Mouse (Mus musculus): Measurements from ENCODE around the gene Rbm10.

Gene Rbm10

DNA sequence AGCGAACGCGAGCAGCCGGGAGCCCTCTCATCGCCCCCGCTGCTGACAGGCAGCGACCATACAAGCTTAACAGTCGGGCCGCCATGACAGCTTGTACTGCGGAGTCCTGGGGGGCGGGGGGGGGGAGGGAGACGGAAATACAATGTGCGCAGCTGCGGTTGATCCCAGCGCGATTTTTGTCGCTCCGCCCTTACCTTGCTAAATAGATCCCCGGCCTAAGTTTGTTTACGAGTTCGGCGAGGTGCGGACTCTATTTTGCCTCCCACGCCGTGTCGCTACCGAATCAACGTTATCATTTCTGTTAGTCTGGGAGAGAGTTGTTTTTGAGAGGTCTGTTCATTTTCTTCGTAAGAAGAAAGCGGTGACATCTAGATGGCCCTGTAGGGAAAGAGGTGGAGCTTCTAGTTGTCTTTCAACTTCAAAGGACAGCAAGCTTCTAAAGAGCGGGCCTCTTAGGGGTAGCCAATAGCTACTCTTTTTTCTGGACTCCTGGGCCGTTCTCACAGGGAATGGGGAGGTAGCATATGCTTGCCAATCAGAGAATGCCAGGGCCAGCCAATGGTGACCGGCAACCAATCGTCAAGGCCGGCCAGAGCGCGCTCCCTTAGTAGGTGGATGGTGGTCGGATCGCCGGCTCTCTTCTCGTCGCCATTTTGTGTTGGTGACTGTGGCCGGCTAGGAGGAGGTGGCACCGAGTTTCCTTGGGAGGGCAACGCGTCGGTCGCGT, at the start of gene Rbm10, which contains the start of gene Ndufb11:
TSS of gene Rbm10 (plus strand) at position 328 of the 727 bp plus-strand sequence.
TSS of gene Ndufb11 (minus strand) at position 444 of the 727 bp plus-strand sequence.
- DNase-seq = peak; percentile 85

DNA sequence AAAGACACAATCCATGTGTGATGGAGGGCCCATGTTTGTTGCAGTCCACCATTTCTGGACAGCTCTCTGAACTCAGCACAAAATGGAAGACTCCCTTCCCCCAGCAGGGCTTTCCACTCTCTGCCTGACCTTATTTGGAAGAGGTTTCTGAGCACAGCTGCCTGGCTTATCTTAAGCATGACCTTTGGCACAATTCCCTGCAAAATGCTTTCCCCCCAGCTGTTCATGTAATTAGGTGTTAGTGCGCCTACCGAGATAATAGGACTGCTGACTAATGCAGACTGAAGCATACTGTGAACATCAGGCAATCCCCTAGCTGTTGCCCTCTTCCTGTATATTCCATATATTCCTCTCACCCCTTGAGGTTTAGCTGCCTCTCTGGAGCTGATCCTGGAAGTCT, 46.3 kb upstream of the Rbm10 start:
- DNase-seq = no peak

- DNase-seq = no peak
These were observed 44.6 kb upstream of the Rbm10 start for GRCm38 (mm10) chrX:20572683-20573082.

- no peak for DNase-seq
These were observed 43.4 kb upstream of the Rbm10 start for GRCm38 (mm10) chrX:20573927-20574326.

DNA sequence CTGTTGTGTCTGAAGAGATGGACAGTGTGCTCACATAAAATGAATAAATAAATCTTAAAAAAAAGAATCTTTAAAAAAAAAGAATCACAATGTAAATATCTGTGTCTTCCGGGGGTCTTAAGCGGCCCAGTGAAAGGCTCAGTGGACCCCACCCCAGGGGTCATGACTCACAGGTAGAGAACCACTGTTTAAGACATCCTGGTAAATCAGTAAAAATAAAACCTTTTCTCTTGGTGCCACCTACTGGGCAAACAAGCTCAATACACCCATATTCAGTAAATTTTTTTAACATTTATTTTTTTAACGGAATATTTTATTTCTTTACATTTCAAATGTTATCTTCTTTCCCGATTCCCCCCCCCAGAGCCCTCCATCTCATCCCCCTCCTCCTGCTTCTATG, 29.3 kb upstream of the Rbm10 start:
- DNase-seq = no peak

- no peak for DNase-seq
These were observed 8.8 kb upstream of the Rbm10 start for GRCm38 (mm10) chrX:20608500-20608899.

DNA sequence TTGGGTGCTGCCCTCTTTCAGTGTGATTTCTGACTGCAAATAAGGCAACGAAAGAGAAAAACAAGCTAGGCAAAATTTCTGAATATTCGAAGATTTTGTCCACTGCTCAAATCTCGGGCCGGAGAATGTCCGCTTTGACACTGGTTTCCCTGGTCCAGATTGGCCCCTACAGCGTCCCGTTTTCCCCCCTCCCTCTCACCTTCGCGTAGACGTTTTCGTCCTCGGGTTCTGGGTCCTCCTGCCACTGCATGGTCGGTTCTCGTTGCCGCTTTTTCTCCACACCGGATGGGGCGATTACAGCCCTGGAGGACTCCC, 485 bp upstream of the Rbm10 start:
- no peak for DNase-seq

GRCm38 (mm10) chrX:20617903-20618399, 648 bp downstream of the Rbm10 start:
- peak; percentile 45 for DNase-seq

DNA sequence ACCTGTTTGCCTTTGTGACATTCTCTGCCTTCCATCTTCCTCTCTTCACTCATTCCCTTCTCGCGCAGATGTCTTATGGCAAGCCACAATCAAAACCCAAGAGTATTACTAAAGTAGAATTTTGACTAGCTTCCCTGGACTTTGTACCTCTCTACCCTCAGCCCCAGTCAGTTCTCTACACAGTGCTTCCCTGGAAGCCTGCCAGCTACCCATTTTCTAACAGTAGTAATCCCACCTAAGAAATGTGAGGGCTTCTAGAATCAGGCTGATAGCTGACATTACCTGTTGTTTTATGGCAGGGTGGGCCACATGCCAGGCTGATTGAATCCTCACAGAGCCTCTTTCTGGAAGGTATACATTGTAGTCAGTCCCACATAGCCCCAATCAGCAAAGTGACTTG, 20.8 kb downstream of the Rbm10 start:
- DNase-seq = peak; percentile 42

- DNase-seq = peak; percentile 17
These were observed 27.5 kb downstream of the Rbm10 start for GRCm38 (mm10) chrX:20644780-20645179.

GRCm38 (mm10) chrX:20657593-20657992, 40.3 kb downstream of the Rbm10 start:
- no peak for DNase-seq

GRCm38 (mm10) chrX:20658026-20658652, 40.8 kb downstream of the Rbm10 start, which contains the start of gene Uba1:
TSS of gene Uba1 (plus strand) at chrX:20658326.
- DNase-seq = peak; percentile 82

- DNase-seq = peak; percentile 24
These were observed 41.6 kb downstream of the Rbm10 start for GRCm38 (mm10) chrX:20658891-20659406.

DNA sequence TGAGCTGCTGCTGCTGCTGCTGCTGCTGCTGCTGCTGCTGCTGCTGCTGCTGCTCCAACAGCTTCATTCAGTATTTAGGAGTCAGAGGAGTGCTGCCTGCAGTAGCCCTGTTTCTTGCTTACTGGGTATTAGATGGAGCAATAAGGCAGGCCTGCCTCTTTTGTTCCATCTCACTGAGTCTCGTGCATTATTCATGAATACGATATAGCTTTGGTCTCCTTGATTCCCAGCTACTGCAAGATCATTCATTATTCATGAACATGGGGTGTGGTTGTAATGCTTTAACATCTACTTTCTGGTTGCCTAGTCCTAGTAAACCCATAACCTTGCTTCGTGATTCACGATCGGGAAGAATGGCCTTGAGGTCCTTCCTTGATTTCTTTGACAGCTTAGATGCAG, 45.0 kb downstream of the Rbm10 start:
- DNase-seq = no peak

DNA sequence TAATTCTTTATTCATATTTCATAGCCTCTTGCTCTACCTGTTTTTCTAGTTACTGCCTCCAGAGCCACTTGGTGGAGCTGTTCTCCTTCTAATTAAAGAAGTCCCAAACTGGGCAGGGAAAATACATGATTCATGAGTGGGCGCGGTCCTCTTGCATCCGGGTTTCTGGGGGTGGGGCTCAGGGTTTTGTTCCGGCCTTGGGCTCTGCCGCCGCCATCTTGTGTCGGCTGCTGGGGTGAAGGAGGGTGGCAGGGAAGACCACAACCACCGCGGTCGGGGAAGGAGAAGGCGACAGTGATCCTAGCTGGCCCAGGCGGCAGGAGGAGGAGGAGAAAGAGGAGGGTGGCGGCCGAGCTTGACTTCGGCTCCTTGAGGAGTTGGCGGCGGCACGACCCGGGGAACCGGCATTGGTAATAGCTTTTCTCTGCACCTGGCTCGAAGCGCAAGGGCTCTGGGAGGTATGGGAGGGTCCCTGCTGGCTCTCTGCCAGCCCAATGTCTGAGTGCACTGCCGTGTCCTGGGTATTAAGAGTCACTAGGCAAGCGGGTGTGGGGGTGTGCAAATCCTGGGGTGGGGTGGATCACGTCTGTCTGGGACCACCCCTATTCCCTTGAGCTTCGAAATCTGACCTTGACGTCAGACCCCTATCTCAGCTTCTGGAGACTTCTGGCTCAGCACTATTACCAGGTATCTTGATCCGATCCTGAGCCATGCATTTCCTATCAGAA, 45.6 kb downstream of the Rbm10 start:
- DNase-seq = peak; percentile 89

DNA sequence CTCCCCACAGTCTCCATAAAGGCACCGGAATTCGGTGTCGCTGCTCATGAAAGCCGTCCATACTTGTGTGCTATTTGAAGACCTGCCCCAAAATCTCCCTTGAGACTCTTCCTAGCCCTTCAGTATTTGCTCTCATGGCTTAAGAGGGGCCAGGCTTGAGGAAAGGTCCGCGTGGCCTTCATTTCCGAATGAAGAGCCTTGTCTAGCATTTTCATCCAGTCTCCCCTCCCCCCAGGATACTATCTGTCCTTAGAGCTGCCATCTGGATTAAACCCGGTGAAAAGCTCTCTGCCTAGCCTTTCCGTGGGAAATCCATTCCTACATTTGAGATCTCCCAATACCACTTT, 46.1 kb downstream of the Rbm10 start:
- peak; percentile 19 for DNase-seq

- peak; percentile 91 for DNase-seq
These were observed 70.3 kb downstream of the Rbm10 start, which contains the start of gene Cdk16 for GRCm38 (mm10) chrX:20687519-20688067. TSS of gene Cdk16 (plus strand) at chrX:20687954.

DNA sequence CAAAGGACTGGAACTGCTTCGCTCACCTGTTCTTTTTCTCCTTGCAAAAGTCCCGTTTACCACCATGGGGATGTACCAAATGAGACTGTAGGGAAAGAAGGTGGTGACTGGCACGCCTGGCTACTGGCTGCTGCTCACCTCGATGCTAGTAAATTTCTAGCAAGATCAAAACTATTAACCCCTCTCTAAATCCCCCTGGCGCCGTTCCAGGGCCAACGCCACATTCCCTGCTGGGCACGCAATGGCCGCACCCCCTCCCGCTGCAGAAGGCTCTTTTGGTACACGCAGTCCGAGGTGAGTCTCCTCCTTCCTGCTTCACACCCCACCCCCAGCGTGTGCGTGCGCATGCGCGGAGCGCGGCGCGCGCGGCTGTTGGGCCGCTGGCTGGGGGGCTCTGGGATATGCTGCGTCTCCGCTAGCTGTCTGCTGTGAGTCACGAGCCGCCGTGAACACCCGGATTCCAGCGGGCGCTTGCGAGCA, 70.8 kb downstream of the Rbm10 start:
- peak; percentile 88 for DNase-seq

GRCm38 (mm10) chrX:20688615-20689014, 71.3 kb downstream of the Rbm10 start:
- DNase-seq = peak; percentile 77

DNA sequence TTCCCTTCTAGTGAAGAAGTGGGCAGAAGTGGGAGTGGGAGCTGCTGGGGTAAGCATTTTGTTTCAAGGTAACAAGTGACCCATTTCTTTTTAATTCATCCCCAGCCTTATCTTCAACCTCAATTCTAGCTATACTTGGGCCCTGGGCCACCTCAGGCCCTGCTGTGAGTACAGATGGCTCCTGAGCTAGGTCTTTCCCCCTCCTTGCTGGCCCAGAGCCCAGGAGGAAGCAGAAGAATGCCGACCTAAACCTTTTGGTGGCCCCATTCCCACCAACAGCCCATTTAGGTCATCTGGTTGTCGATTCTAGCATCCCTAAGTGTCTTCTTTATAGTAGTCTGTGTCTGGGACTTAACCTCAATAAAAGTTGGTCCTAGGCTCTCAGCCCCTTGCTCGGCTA, 74.3 kb downstream of the Rbm10 start:
- no peak for DNase-seq

DNA sequence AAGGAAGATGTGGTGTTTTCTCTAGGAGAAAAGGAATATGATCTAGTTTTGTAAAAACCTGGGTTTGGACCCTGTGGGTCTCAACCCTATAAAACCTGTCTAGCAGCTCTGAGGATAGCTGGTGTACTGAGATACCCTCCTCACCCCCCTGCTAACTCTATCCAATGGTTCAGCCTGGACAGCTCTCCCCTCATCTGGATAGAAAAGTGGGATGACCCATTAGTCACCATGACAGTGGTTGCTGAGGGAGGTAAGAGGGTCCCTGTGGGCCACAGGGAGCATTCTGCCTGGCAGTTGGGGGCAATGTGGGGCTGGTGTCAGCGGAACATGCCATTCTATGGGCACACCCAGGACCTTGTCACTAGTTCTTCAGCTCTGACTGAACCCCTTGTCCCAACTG, 75.3 kb downstream of the Rbm10 start:
- DNase-seq = no peak

DNA sequence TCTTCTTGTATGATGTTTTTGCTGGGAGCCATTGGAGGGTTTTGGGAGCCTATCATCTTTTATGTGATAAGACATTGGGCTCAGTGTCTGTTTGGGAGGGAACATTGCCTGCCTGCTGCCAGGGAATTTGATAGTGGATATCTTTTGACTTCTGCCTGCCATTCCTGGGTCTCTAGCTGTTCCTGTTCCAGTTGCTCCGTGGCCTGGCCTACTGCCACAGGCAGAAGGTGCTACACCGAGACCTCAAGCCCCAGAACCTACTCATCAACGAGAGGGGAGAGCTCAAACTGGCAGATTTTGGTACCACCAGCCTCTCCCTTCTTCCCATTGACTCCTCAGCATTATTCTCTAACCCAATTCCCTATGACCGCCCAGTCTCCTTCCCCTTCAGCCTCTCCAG, 78.5 kb downstream of the Rbm10 start:
- DNase-seq = no peak
